Mouse (Mus musculus) activated CD4-positive, CD25-positive, alpha-beta regulatory T cell, adult 9 weeks (primary cell): ENCODE measurements around the gene 1500009L16Rik. TPM values are rescaled to one million over a fixed set of nuclear protein-coding genes. Genes with fewer than 3 reads are reported as not detected.

Experiments
- polyA plus RNA-seq: library from polyadenylated mRNA; unstranded; fragments of 100-300 nt; shearing (Covaris generic); gene quantifications from one replicate; pipeline ENCODE4 v1.2.1, GENCODE M21; 2017

1500009L16Rik gene
- polyA plus RNA-seq, result 3.6 TPM

DNA sequence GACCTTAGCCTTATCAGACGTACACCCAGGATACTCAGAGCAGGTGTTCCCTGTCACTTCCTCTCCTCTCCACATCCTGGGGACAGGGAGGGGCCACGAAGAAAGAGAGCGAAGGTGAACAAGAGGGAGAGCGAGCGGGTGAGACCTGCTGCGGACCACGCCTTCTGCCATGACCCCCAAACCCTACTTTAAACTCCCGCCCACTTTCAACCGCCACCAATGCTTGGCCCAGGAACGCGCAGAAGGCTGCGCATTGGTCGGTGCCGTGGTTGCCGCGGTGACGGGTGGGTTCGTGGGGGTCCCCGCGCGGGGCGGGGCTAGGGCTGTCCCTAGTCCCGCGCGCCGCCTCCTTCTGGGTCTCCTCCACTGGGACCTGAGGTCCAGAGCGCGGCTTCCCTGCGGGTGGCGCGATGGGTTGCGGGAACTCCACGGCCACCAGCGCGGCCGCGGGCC, at the start of gene 1500009L16Rik:
1500009L16Rik (plus strand) TSS at position 287 of the 453 bp plus-strand sequence.

Other genes starting within 250 kb of the 1500009L16Rik start
- not detected for gene Aldh1l2, start 188.7 kb upstream of the 1500009L16Rik start, polyA plus RNA-seq
- gene Washc4, start 179.1 kb upstream of the 1500009L16Rik start, polyA plus RNA-seq, result 48.0 TPM
- 13.3 TPM for gene Appl2, start 74.1 kb upstream of the 1500009L16Rik start, polyA plus RNA-seq